Mouse (Mus musculus): Measurements from ENCODE around the gene Mgst3. TPM values are rescaled to one million over a fixed set of nuclear protein-coding genes. Genes with fewer than 3 reads are reported as not detected.
A peak's percentile ranks its signal among the peaks of the same experiment; 100 is the strongest.
"Not testable (repeated sequence)": the region's sequence is repeated elsewhere in the genome, so short reads cannot be mapped to it uniquely, and the experiment has no call there.

The Mgst3 gene
- total RNA-seq, 2 experiments from 2014 or later = 20.5 to 21.8 TPM

DNA sequence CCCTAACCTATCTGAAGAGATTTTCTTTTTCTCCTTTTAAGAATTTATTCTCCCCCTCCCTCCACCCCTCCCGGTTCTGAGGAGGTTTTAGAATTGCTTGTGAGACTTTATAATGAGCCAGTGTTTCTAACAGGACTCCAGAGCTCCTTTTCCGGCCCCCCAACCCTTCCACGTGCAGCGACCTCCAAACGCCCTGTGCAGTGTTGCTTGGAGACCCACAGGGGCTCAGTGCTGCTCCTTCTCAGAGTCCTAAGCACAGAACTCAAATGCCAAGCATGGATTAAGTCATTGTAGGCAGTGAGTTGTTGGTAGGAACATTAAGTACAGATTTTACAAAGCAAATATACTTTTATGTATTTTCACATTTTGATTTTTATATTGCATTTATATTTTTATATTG, 30.3 kb downstream of the Mgst3 start:
- ATAC-seq (ENCODE audit: poor library complexity, severe bottlenecking) = no peak

- no peak for ATAC-seq (ENCODE audit: poor library complexity, severe bottlenecking)
Observed at GRCm38 (mm10) chr1:167362819-167363218, 30.8 kb downstream of the Mgst3 start.

GRCm38 (mm10) chr1:167360268-167360667, 33.4 kb downstream of the Mgst3 start:
- ATAC-seq (ENCODE audit: poor library complexity, severe bottlenecking) = no peak

- ATAC-seq (ENCODE audit: poor library complexity, severe bottlenecking) = no peak
Observed at GRCm38 (mm10) chr1:167358731-167359130, 34.9 kb downstream of the Mgst3 start.

GRCm38 (mm10) chr1:167357387-167357786, 36.3 kb downstream of the Mgst3 start:
- ATAC-seq (ENCODE audit: poor library complexity, severe bottlenecking) = no peak

DNA sequence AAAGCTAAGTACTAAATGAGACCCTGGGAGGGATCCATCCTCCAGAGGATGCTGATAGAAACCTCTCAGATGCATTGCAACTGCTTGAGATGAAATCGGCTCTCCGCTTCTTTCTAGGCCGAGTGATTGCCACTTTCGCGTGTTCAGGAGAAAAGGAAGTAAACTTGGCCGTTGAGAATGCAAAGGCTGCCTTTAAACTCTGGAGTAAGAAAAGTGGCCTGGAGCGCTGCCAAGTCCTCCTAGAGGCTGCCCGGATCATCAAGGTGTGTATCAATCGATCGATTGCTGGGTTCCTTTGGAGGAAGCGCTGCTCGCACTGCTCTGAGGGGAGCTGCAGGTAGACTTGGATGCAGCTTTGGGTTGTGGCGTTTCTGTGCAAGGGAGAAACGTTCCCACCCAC, 41.2 kb downstream of the Mgst3 start:
- no peak for ATAC-seq (ENCODE audit: poor library complexity, severe bottlenecking)

GRCm38 (mm10) chr1:167350597-167351415, 42.8 kb downstream of the Mgst3 start:
- ATAC-seq (ENCODE audit: poor library complexity, severe bottlenecking) = no peak

DNA sequence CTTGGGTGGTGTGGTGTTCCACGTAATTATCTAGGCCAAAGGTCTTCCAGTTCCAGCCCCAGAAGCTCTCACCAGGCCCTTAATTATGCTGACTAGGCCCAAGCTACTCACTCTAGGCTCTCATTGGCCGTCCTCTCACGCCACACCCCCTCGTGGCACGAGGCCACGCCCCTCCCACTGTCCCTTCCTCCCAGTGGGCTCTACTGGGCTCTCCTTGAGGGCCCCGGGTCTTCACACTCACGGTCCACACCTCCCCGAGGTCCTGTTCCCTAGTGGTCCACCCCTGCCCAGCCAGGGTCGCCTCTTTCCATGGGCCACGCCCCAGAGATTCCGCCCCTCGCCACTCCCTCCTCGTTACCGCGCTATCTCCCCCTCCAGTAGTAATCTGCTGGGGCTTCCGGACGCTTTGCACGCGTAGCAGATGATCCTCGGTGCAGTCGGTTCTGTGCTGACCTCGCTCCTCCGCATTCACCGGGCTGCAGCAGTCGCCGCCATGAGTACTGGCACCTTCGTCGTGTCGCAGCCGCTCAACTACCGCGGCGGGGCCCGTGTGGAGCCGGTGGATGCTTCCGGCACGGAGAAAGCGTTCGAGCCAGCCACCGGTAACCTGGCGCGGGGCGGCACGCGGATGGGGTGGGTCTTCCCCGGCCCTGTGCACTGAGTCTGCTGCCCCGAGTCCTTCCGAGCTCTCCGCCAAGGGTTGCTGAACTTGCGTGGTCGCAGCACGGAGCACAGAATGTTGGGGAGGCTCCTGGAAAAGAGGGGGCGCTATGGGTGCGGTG, 43.6 kb downstream of the Mgst3 start, which contains the start of gene Aldh9a1:
Gene Aldh9a1, plus strand, starts transcription at position 177 of the 782 bp plus-strand sequence.
- ATAC-seq (ENCODE audit: poor library complexity, severe bottlenecking) = peak; percentile 94

- not testable (repeated sequence) for ATAC-seq (ENCODE audit: poor library complexity, severe bottlenecking)
Observed at GRCm38 (mm10) chr1:167349206-167349605, 44.4 kb downstream of the Mgst3 start.

DNA sequence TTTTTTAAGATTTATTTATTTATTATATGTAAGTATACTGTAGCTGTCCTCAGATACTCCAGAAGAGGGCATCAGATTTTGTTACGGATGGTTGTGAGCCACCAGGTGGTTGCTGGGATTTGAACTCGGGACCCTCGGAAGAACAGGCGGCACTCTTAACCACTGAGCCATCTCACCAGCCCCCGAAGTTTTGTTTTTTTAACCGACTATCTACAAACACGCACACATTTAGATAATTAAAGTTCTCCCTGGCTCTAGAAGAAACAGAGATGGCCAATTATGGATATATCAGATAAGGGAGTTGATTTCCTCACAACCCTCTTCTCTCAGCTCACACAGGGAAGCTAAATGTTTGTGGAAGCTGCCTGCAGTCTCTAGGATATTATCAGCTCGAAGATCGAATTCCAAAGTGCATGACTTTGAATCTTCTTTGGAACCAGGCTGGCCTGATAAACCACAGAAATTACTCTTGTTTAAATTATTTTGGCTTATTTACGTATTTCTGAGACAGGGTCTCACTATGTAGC, 47.6 kb downstream of the Mgst3 start:
- ATAC-seq (ENCODE audit: poor library complexity, severe bottlenecking) = not testable (repeated sequence)

GRCm38 (mm10) chr1:167342831-167343230, 50.8 kb downstream of the Mgst3 start:
- no peak for ATAC-seq (ENCODE audit: poor library complexity, severe bottlenecking)

DNA sequence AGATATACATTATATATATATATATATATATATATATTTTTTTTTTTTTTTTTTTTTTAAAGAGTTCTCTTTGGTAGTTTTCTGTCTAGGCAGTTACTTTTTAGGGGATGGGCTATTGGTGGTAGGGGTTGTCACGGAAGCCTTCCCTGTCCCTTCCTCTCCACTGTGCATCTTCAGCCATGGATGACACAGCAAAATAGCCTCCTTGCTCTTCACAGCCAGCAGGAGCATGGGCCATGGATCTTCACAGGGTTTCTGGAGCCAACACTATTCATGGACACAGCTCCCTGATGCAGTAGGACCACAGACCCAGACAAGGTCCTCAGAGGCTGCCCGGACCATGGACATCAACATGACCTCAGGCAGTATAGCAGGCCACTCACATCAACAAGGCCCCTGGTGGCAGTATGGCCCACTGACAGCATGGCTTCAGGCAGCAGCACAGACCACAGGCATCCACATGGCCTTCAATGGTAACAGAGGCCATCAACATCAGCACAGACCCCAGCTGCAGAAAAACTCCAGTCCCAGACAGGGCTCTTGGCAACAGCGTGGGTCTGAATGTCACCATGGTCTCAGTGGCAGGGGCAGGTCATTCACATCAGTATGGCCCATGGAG, 52.6 kb downstream of the Mgst3 start:
- ATAC-seq (ENCODE audit: poor library complexity, severe bottlenecking) = no peak

DNA sequence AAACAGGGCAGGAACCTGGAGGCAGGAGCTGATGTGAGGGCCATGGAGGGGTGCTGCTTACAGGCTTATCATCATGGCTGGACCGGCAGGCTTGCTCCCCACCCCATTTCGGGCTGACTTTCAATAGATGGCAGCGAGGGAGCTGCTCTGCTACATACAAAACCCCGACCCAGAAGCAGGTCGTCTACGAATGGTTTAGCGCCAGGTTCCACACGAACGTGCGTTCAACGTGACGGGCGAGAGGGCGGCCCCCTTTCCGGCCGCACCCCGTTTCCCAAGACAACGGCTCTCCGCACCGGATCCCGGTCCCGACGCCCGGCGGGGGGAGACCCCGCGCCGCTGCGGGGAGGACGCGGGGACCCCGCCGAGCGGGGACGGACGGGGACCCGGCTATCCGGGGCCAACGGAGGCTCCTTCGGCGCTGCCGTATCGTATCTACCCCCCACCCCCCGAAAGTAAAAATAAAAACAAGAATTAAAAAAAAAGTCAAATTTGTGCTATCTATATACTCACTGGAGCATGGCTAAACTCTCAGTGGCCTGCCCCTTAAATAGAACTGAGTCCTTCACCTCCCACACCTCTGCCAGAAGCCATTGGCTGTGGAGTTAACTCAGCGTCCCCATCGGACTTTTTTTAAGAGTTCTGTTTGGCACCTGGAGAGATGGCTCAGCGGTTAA, 53.4 kb downstream of the Mgst3 start:
- no peak for ATAC-seq (ENCODE audit: poor library complexity, severe bottlenecking)

- peak; percentile 46 for ATAC-seq (ENCODE audit: poor library complexity, severe bottlenecking)
Observed at GRCm38 (mm10) chr1:167339177-167339781, 54.4 kb downstream of the Mgst3 start.

GRCm38 (mm10) chr1:167337463-167338095, 56.1 kb downstream of the Mgst3 start:
- ATAC-seq (ENCODE audit: poor library complexity, severe bottlenecking) = peak; percentile 49

DNA sequence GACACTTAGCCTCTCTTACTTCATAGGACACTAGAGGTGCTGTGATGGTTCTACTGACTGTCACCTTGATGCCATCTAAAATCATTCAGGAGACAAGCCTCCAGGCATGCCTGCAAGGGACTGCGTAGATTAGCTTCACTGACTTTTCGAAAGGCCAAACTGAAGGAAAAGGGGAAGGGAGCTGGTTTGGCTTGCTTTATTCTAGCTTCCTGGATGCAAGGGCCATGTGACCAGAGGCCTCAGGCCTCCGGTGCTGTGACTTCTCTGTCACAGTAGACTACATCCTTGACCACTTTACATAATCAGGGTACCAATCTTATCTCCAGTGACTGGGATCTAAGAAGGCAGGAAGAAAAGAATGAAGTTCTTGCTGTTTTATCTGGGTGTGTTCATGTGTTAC, 57.2 kb downstream of the Mgst3 start:
- peak; percentile 30; the same call in 1 of the 2 replicates for ATAC-seq (ENCODE audit: poor library complexity, severe bottlenecking)

DNA sequence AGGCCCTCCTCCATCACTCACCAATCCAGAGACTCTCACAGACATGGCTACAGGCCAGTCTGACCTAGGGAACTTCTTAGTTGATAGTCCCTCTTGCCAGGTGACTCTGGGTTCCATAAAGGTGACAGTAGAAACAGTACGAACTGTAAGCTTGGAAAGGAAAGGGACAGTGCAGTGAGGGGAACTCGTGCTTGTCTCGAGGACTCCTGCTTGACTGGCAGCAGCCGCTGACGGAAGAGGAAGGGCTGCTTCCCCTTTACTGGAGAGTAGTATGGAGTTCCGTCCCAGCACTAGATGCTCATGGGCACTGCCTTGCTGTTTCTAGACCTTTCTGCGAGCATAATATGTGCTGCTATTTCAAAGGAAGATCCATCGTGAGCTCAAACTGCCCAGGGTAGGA, 62.5 kb downstream of the Mgst3 start:
- ATAC-seq (ENCODE audit: poor library complexity, severe bottlenecking) = peak; percentile 99

- no peak for ATAC-seq (ENCODE audit: poor library complexity, severe bottlenecking)
Observed at GRCm38 (mm10) chr1:167328776-167329175, 64.9 kb downstream of the Mgst3 start.

All from megakaryocyte, adult 5-6 weeks (primary cell).